Mouse (Mus musculus): ENCODE data around the gene Gadd45b. TPM values are rescaled to one million over a fixed set of nuclear protein-coding genes. Genes with fewer than 3 reads are reported as not detected.
A peak's percentile ranks its signal among the peaks of the same experiment; 100 is the strongest.

Gene Gadd45b
- total RNA-seq, 2 experiments from 2014 or later, result 11.9 to 12.5 TPM

DNA sequence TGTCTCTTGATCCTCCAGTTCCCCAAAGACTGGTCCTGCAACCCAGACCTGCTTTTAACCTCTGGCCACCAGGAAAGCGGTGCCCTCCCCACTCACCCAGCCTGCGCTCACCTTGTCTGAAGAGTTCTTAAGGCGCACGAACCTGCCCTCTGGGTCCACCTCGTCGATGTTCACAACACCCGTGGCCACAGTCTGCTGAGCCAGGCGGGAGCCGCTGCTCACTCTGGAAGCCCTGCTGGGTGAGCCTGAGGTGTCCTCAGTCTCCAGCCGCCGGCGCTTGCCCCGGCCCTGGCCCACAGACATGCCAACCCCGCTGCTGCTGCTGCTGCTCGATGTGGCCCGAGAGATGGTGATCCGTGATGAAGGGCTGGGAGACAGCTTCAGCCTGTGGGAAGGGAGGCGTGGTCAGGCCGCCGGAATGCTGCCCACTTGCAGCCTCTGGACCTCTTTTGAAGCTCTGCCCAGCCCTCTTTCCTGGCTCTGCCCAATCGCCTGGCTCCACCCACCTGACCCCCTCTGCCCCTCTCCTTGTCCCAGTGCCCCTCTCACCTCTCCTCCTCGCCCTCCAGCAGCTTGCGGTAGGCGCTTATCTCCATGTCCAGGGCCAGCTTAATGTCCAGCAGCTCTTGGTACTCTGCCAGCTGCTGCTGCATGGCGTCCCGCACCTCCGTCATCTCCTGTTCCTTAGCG lies 25.7 kb upstream of the Gadd45b start:
- intact Hi-C loops (cut with DNase I), result no loop called here
- no peak for DNase-seq (ENCODE audit: low spot score in 2 of 2)

- no peak for DNase-seq (ENCODE audit: low spot score in 2 of 2)
- intact Hi-C loops (cut with DNase I), result no loop called here
These were observed 25.2 kb upstream of the Gadd45b start for GRCm38 (mm10) chr10:80904709-80905108.

DNA sequence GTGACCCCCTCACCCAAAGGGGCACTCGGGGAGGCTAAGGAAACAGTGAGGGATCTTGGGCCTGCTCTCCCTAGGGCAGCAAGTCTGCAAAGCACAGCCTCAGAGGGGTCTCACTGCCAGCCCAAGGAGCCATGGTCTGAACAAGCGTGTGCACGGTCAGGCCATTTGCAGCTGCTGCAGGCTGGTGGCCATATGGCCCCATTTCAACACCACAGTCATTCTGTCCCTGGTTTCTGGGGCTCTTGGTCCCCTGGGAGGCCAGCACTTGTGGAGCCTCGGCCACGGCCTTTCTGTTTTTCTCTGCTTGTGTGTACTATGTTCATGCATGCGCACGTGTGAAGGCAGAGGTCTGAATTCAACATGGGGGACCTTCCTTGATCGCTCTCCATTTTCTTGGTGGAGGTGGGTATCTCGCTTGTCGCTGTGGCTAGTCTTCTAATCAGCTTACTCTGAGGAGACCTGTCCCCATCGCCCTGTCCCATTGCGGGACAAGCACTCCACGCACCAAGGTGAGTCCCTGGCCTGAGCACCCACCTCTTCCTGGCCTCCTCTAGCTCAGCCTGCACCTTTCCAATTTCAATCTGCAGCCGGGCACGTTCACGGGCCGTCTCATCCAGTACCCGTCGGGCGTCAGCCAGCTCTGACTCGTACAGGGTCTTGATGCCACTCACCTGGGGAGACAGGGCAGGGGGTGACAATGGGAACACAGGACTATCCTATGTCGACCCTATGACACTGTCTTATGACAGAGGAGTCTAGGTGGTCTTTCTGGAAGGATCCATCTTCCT lies 20.3 kb upstream of the Gadd45b start:
- no peak for DNase-seq (ENCODE audit: low spot score in 2 of 2)

GRCm38 (mm10) chr10:80911354-80911753 lies 18.5 kb upstream of the Gadd45b start:
- intact Hi-C loops (cut with DNase I), result no loop called here
- DNase-seq (ENCODE audit: low spot score in 2 of 2), result no peak

More for the DNA sequence above, 20.3 kb upstream of the Gadd45b start:
- intact Hi-C loops (cut with DNase I), result no loop called here

DNA sequence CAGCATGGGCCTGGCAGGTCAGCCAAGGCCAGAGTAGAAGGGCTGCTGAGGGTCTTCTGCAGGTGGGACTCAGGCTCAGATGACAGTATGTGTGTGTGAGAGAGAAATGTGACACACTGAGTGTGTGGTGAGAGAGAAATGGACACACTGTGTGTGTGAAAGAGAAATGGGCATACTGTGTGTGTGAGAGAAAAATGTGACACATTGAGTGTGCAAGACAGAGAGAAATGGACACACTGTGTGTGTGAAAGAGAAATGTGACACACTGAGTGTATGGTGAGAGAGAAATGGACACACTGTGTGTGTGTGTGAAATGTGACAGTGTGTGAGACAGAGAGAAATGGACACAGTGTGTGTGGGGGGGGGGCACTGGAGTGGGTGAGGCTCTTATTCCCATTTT lies 18.0 kb upstream of the Gadd45b start:
- no peak for DNase-seq (ENCODE audit: low spot score in 2 of 2)
- intact Hi-C loops (cut with DNase I), result no loop called here

GRCm38 (mm10) chr10:80913364-80914011 lies 16.4 kb upstream of the Gadd45b start:
- intact Hi-C loops (cut with DNase I), result no loop called here
- DNase-seq (ENCODE audit: low spot score in 2 of 2), result no peak

- DNase-seq (ENCODE audit: low spot score in 2 of 2), result no peak
- intact Hi-C loops (cut with DNase I), result no loop called here
These were observed 15.6 kb upstream of the Gadd45b start for GRCm38 (mm10) chr10:80914253-80914656.

- intact Hi-C loops (cut with DNase I), result no loop called here
- no peak for DNase-seq (ENCODE audit: low spot score in 2 of 2)
These were observed 14.6 kb upstream of the Gadd45b start for GRCm38 (mm10) chr10:80915260-80915659.

DNA sequence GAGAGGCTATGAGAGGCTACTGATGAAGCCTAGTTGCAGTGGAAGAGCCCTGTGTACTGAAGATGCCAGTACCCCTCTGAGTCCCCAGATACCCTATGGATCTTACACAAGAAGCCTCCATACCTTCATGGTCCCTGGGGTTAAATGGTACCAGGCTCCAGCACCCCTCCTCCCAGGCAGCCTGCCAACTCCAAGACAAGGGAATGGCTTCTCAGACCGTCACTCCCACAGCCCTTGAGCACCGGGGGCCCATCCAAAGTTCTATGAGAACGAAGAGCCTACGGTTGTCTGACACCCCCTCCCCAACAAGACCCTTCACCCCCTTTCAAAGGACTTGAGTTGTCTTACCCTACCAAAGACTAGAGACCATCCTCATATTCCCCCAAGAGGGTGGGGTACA lies 14.1 kb upstream of the Gadd45b start:
- DNase-seq (ENCODE audit: low spot score in 2 of 2), result no peak
- intact Hi-C loops (cut with DNase I), result no loop called here

GRCm38 (mm10) chr10:80917336-80917778 lies 12.5 kb upstream of the Gadd45b start:
- DNase-seq (ENCODE audit: low spot score in 2 of 2), result no peak
- intact Hi-C loops (cut with DNase I), result no loop called here

- peak; percentile 84 to 88 for DNase-seq (ENCODE audit: low spot score in 2 of 2)
- intact Hi-C loops (cut with DNase I), result no loop called here
These were observed 12.0 kb upstream of the Gadd45b start, which contains the start of gene Lmnb2 for GRCm38 (mm10) chr10:80917779-80918434. Gene Lmnb2 (minus strand): TSS chr10:80918245.

- intact Hi-C loops (cut with DNase I), result no loop called here
- DNase-seq (ENCODE audit: low spot score in 2 of 2), result no peak
These were observed 8.0 kb upstream of the Gadd45b start for GRCm38 (mm10) chr10:80921923-80922322.

DNA sequence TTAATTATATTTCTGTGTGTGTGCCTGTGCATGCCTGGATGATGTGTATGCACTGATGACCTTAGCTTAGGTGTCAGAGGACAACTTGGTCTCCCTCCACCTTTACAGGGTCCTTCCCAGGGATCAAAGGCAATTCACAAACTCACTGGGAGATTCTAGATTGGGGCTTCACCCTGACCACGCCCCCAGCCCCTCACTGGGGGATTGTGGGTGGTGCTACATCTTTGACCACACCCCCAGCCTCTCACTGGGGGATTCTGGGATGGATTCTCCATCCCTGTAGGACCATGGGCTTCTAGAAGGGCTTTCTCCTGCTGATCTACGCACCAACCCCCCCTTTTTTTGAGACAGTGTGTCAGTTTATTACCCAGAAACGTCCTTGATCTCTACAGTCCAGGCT lies 4.4 kb upstream of the Gadd45b start:
- DNase-seq (ENCODE audit: low spot score in 2 of 2), result no peak
- intact Hi-C loops (cut with DNase I), result no loop called here

DNA sequence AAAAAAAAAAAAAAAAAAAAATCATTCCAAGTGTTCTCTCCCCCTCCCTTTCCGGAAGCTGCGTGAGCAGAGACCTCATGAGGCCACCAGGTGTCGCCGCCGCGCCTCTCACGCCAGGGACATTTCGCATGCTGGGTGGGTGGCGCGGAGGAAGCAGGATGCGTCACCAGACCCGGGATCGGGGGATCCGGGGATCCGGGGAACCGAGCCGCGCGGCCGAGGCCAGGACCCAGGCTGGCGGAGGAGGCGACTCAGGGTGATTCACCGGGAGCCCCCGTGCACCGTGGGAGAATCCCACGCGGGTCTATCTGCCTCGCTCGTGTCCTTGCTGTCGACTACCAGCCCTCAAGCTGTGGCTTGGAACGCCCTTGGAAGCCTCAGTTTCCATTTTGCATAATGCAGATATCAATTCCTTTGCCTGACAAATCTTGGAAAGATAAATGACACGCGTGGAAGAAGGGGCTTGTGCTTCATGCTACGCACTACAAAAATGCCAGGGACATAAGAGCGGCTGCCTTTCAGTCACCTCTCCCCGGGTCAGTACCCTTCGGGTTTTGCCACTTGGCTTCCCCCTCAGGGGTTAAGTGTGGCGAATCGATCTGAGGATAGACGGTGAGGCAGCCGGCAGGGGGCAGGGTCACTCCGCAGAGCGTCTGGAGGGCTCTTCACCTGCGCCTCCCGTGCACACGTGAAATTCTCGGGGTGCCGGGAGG lies 1.1 kb upstream of the Gadd45b start:
- intact Hi-C loops (cut with DNase I), result loop anchor here (1.0 to 2.0 kb wide), 2 partner anchors 60 to 66 kb away; no protein-coding TSS in a partner anchor
- DNase-seq (ENCODE audit: low spot score in 2 of 2), result peak; percentile 95

- intact Hi-C loops (cut with DNase I), result no loop called here
These were observed 684 bp downstream of the Gadd45b start for GRCm38 (mm10) chr10:80930361-80931152.

GRCm38 (mm10) chr10:80931153-80931671 lies 1.3 kb downstream of the Gadd45b start:
- DNase-seq (ENCODE audit: low spot score in 2 of 2), result no peak

More at GRCm38 (mm10) chr10:80930361-80931152, 684 bp downstream of the Gadd45b start:
- DNase-seq (ENCODE audit: low spot score in 2 of 2), result peak in 1 of 2 experiments; percentile 48

DNA sequence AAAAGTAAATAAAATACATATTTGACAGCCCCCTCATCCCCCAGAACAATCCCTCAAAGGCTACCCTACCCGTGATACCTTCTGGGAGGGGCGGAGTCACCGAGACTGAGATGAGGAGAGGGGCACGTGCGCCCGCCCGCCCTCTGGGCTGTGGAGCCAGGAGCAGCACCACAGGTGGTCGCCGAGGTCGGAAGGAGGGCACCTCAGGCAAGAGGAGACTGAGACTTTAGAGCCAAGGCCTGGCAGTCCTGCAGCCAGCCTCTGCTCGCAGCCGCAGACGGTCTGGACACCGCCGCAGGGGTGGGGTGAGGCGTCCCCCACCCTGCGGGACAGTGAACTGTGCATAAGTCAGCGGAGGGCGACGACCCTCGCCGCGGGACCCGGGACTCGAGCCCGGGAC lies 1.8 kb downstream of the Gadd45b start:
- intact Hi-C loops (cut with DNase I), result no loop called here
- DNase-seq (ENCODE audit: low spot score in 2 of 2), result no peak

More at GRCm38 (mm10) chr10:80931153-80931671, 1.3 kb downstream of the Gadd45b start:
- intact Hi-C loops (cut with DNase I), result no loop called here

GRCm38 (mm10) chr10:80932206-80932605 lies 2.3 kb downstream of the Gadd45b start:
- intact Hi-C loops (cut with DNase I), result no loop called here
- DNase-seq (ENCODE audit: low spot score in 2 of 2), result peak; percentile 39 to 42

Data from left cerebral cortex, postnatal 14 days (tissue).